ENCODE assay signal across 9 mouse cellular contexts in genomic region chr17:35178528-35178927, GRCm38 (mm10). TPM values are rescaled to one million over a fixed set of nuclear protein-coding genes. Genes with fewer than 3 reads are reported as not detected.
A peak's percentile ranks its signal among the peaks of the same experiment; 100 is the strongest.
DNase-seq lines count a peak whose midpoint lies in the region; ATAC-seq lines count a peak whose summit lies in the region.
"Had no signal": no experiment of that assay in that cellular context is flagged by ENCODE, and none has a peak within 500 bp of the region (broad histone marks: within the 10 kb centered on the region; RNA-seq: fewer than 3 reads in every experiment).

No protein-coding gene starts in this region.

- H3K27me3 ChIP-seq in neural tube, embryonic 15.5 days (replicated peaks): no peaks in the 10 kb centered on the region
- H3K27me3 ChIP-seq in intestine, embryonic 14.5 days (replicated peaks; ENCODE audit: control insufficient read depth, insufficient read depth, low read length): no peaks in the 10 kb centered on the region
- H3K27me3 ChIP-seq in liver, embryonic 16.5 days (ENCODE audit: control insufficient read depth, insufficient read depth, low read depth, low read length): no peaks in the 10 kb centered on the region

- H3K4me2 ChIP-seq in neural tube, embryonic 15.5 days: no peak overlapping the region
- H3K4me2 ChIP-seq in intestine, embryonic 14.5 days (ENCODE audit: low read length): no peak overlapping the region
- no peak overlapping the region for H3K4me2 ChIP-seq in liver, embryonic 16.5 days (ENCODE audit: low read depth, low read length)

- H3K27ac ChIP-seq in neural tube, embryonic 15.5 days (replicated peaks): no peak overlapping the region
- no peak overlapping the region for H3K27ac ChIP-seq in intestine, embryonic 14.5 days (ENCODE audit: low read depth)
- no peak overlapping the region for H3K27ac ChIP-seq in liver, embryonic 16.5 days (ENCODE audit: low read length)

- no peaks in the 10 kb centered on the region for H3K4me1 ChIP-seq in neural tube, embryonic 15.5 days
- H3K4me1 ChIP-seq in intestine, embryonic 14.5 days (replicated peaks; ENCODE audit: control insufficient read depth, insufficient read depth, low read length): no peaks in the 10 kb centered on the region
- H3K4me1 ChIP-seq in liver, embryonic 16.5 days (ENCODE audit: control insufficient read depth, low read depth, low read length): no peaks in the 10 kb centered on the region

- no peaks in the 10 kb centered on the region for H3K36me3 ChIP-seq in neural tube, embryonic 15.5 days
- no peaks in the 10 kb centered on the region for H3K36me3 ChIP-seq in intestine, embryonic 14.5 days (ENCODE audit: control insufficient read depth, insufficient read depth, low read length)
- H3K36me3 ChIP-seq in liver, embryonic 16.5 days (ENCODE audit: control insufficient read depth, insufficient read depth): no peaks in the 10 kb centered on the region

- H3K9ac ChIP-seq in neural tube, embryonic 15.5 days (replicated peaks): no peak overlapping the region
- H3K9ac ChIP-seq in intestine, embryonic 14.5 days (ENCODE audit: low read length): no peak overlapping the region
- H3K9ac ChIP-seq in liver, embryonic 16.5 days (ENCODE audit: low read depth, low read length): no peak overlapping the region

- H3K4me3 ChIP-seq in neural tube, embryonic 15.5 days (replicated peaks): no peak overlapping the region
- no peak overlapping the region for H3K4me3 ChIP-seq in intestine, embryonic 14.5 days (ENCODE audit: low read depth, low read length)
- H3K4me3 ChIP-seq in liver, embryonic 16.5 days (ENCODE audit: low read depth, low read length): no peak overlapping the region

- H3K9me3 ChIP-seq in neural tube, embryonic 15.5 days (replicated peaks): no peaks in the 10 kb centered on the region
- H3K9me3 ChIP-seq in intestine, embryonic 14.5 days (ENCODE audit: control insufficient read depth, low read length): no peaks in the 10 kb centered on the region
- H3K9me3 ChIP-seq in liver, embryonic 16.5 days (replicated peaks; ENCODE audit: control insufficient read depth, low read length): no peaks in the 10 kb centered on the region

- DNase-seq in neural tube, embryonic 10.5 days (ENCODE audit: extremely low spot score, low spot score): peak; percentile 73
- DNase-seq in adrenal gland, adult 8-10 months: peak; percentile 61
- peak; percentile 72 for DNase-seq in forelimb bud, embryonic 11.5 days (ENCODE audit: low read depth, low spot score)
- DNase-seq in intestine, embryonic 14.5 days (ENCODE audit: low spot score): peak; percentile 88
- DNase-seq in retina, postnatal 1 day: peak; percentile 81
- no peak for DNase-seq in right cerebral cortex, postnatal 36 days (ENCODE audit: low spot score in 2 of 2)

- no peak for ATAC-seq in neural tube, embryonic 15.5 days (ENCODE audit: low FRiP score)
- peak; percentile 75 for ATAC-seq in intestine, embryonic 14.5 days (replicated peaks; ENCODE audit: low FRiP score, low TSS enrichment, low read depth)
- ATAC-seq in liver, embryonic 16.5 days (ENCODE audit: low read depth): peak; percentile 55

- 15% methylated on average over 5 of the region's 5 CpGs for WGBS in neural tube, embryonic 15.5 days
- WGBS in intestine, embryonic 14.5 days: 13% methylated on average over 5 of the region's 5 CpGs
- 8% methylated on average over 5 of the region's 5 CpGs for WGBS in liver, embryonic 16.5 days (ENCODE audit: insufficient replicate concordance)

RNA-seq across cellular contexts. Expression of gene Aif1, which starts 2.7 kb away (rescaled TPM):
- 12.1 and 12.3 TPM in 2 replicates for polyA plus RNA-seq in neural tube, embryonic 15.5 days (2015; fragmentation: Nextera tagmentation; extraction: Ambion mirVana)
- total RNA-seq in adrenal gland, adult 8-10 months (2022): 10 to 100 TPM in 2 of 4 experiments, 1 to 10 TPM in 2; 5.5 to 14.5 (median 10.5) TPM
- polyA plus RNA-seq in intestine, embryonic 14.5 days (2014; fragmentation: Nextera tagmentation; extraction: Ambion mirVana): 15.4 and 17.5 TPM in 2 replicates
- 22.8 and 23.2 TPM in 2 replicates for polyA plus RNA-seq in liver, embryonic 16.5 days (2015; fragmentation: Nextera tagmentation; extraction: Ambion mirVana)

RNA-seq across cellular contexts. Expression of gene Lst1, which starts 9.7 kb away (rescaled TPM):
- 8.3 and 12.1 TPM in 2 replicates for polyA plus RNA-seq in neural tube, embryonic 15.5 days (2015; fragmentation: Nextera tagmentation; extraction: Ambion mirVana)
- 10 to 100 TPM in 1 of 4 experiments, 1 to 10 TPM in 3; 4.7 to 11.3 (median 8.2) TPM for total RNA-seq in adrenal gland, adult 8-10 months (2022)
- polyA plus RNA-seq in intestine, embryonic 14.5 days (2014; fragmentation: Nextera tagmentation; extraction: Ambion mirVana): 16.9 and 19.1 TPM in 2 replicates
- 38.8 and 41.4 TPM in 2 replicates for polyA plus RNA-seq in liver, embryonic 16.5 days (2015; fragmentation: Nextera tagmentation; extraction: Ambion mirVana)

RNA-seq across cellular contexts. Expression of gene Prrc2a, which starts 13.8 kb away (rescaled TPM):
- 155 TPM in 2 replicates for polyA plus RNA-seq in neural tube, embryonic 15.5 days (2015; fragmentation: Nextera tagmentation; extraction: Ambion mirVana)
- total RNA-seq in adrenal gland, adult 8-10 months (2022): 100 to 1,000 TPM; 241 to 340 (median 274) TPM
- polyA plus RNA-seq in intestine, embryonic 14.5 days (2014; fragmentation: Nextera tagmentation; extraction: Ambion mirVana): 186 and 196 TPM in 2 replicates
- polyA plus RNA-seq in liver, embryonic 16.5 days (2015; fragmentation: Nextera tagmentation; extraction: Ambion mirVana): 38.4 and 45.0 TPM in 2 replicates

RNA-seq across cellular contexts. Expression of gene Ltb, which starts 15.7 kb away (rescaled TPM):
- polyA plus RNA-seq in neural tube, embryonic 15.5 days (2015; fragmentation: Nextera tagmentation; extraction: Ambion mirVana): 0.63 and 7.3 TPM in 2 replicates
- 10 to 100 TPM in 1 of 4 experiments, 1 to 10 TPM in 3; 1.3 to 10.3 (median 4.5) TPM for total RNA-seq in adrenal gland, adult 8-10 months (2022)
- 1.1 and 1.5 TPM in 2 replicates for polyA plus RNA-seq in intestine, embryonic 14.5 days (2014; fragmentation: Nextera tagmentation; extraction: Ambion mirVana)
- polyA plus RNA-seq in liver, embryonic 16.5 days (2015; fragmentation: Nextera tagmentation; extraction: Ambion mirVana): 1.2 and 2.4 TPM in 2 replicates
- total RNA-seq: gastrocnemius, adult 8-10 months had no signal

RNA-seq across cellular contexts. Expression of gene Tnf, which starts 23.3 kb away (rescaled TPM):
- 0.09 and 0.28 TPM in 2 replicates for polyA plus RNA-seq in neural tube, embryonic 15.5 days (2015; fragmentation: Nextera tagmentation; extraction: Ambion mirVana)
- total RNA-seq in adrenal gland, adult 8-10 months (2022): 1 to 10 TPM in 2 of 4 experiments, under 1 TPM in 2; 0.56 to 2.2 (median 0.89) TPM
- polyA plus RNA-seq in intestine, embryonic 14.5 days (2014; fragmentation: Nextera tagmentation; extraction: Ambion mirVana): 0.12 and 0.28 TPM in 2 replicates
- 0.36 and 0.48 TPM in 2 replicates for polyA plus RNA-seq in liver, embryonic 16.5 days (2015; fragmentation: Nextera tagmentation; extraction: Ambion mirVana)

Comparison
In these comparisons a context has a peak if more than half of its experiments do, and no peak if none do; other contexts are left out.
1. DNase-seq: peak in neural tube, embryonic 10.5 days (single experiment), adrenal gland, adult 8-10 months (single experiment), forelimb bud, embryonic 11.5 days (single experiment), intestine, embryonic 14.5 days (single experiment) and retina, postnatal 1 day (single experiment); none in right cerebral cortex, postnatal 36 days (0 of 2).